Mouse (Mus musculus): ENCODE data around the gene Pmp22.

DNA sequence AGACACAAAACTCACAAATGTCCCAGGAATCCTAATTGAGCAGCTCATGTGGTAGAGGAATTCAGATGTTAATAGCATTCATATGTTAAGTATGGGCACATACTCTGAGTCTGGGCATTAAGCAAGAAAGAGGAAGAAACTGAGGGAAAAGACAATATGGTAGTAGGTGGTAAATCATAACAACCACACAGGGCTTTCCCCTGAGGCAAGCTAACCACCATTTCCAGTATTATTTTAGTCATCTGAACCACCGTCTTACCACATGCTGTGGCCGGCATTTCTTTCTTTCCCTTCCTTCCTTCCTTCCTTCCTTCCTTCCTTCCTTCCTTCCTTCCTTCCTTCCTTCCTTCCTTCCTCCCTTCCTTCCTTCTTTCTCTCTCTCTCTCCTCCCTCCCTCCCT is 6.5 kb upstream of the Pmp22 start:
- TF ChIP-seq CTCF (IDR thresholded peaks at IDR 0.05; ENCODE audit: low read depth, low read length) (no peak), POLR2A (IDR thresholded peaks at IDR 0.05; ENCODE audit: insufficient read depth, low read length) (no peak)
